Mouse (Mus musculus) hindbrain, embryonic 12.5 days (tissue): ENCODE measurements at regions not wholly inside any gene's neighbourhood (a gene's known extent, or its start where the extent isn't known, plus 50 kb on each side); places are given as distances from the start of the nearest gene placed in this dataset.

Experiments used
- ATAC-seq: fragments of 200-750 bp; cut with Nextera tagmentation; 2 replicates; pipeline ENCODE4 v1.8.0; 2017; ENCODE audit warnings: moderate TSS enrichment; ENCODE audit not compliant: low FRiP score
- H3K27ac ChIP-seq: fragments of 300-500 bp; sonication (generic); 2 replicates; pipeline ENCODE4 v1.5.1; 2016; ENCODE audit warnings: mild to moderate bottlenecking
- H3K27me3 ChIP-seq: fragments of 300-500 bp; sonication (generic); 2 replicates; pipeline ENCODE4 v1.6.1; 2016; ENCODE audit warnings: mild to moderate bottlenecking
- H3K36me3 ChIP-seq: fragments of 300-500 bp; sonication (generic); 2 replicates; pipeline ENCODE4 v1.6.1; 2016; ENCODE audit warnings: mild to moderate bottlenecking
- H3K4me1 ChIP-seq: fragments of 300-500 bp; sonication (generic); 2 replicates; pipeline ENCODE4 v1.6.1; 2016
- H3K4me2 ChIP-seq: fragments of 300-500 bp; sonication (generic); replicated peaks from 2 replicates; pipeline ENCODE4 v1.6.1; 2016; ENCODE audit warnings: mild to moderate bottlenecking
- H3K4me3 ChIP-seq: fragments of 300-500 bp; sonication (generic); 2 replicates; pipeline ENCODE4 v1.5.1; 2016; ENCODE audit warnings: mild to moderate bottlenecking
- H3K9ac ChIP-seq: fragments of 300-500 bp; sonication (generic); 2 replicates; pipeline ENCODE4 v1.6.1; 2016; ENCODE audit warnings: mild to moderate bottlenecking, moderate library complexity
- H3K9me3 ChIP-seq: fragments of 300-500 bp; sonication (generic); replicated peaks from 2 replicates; pipeline ENCODE4 v1.6.1; 2016; ENCODE audit warnings: mild to moderate bottlenecking
- WGBS: fragments of 180-500 bp; shearing (Covaris S2); methylation state at CpG from one replicate; pipeline ENCODE4 v1.1.7; 2016; 5-methylcytosine and 5-hydroxymethylcytosine counted together

GRCm38 (mm10) chr17:4765723-4766122 lies 228.4 kb upstream of the Arid1b start:
- WGBS, result 70% methylated on average over 5 of the region's 5 CpGs
- Histone ChIP-seq H3K27me3 (no peaks in the 10 kb centered on the region), H3K4me2 (no peak overlapping the region), H3K36me3 (no peaks in the 10 kb centered on the region), H3K9me3 (no peaks in the 10 kb centered on the region), H3K27ac (no peak overlapping the region), H3K4me1 (no peaks in the 10 kb centered on the region), H3K4me3 (no peak overlapping the region), H3K9ac (no peak overlapping the region)
- ATAC-seq, result no peak

DNA sequence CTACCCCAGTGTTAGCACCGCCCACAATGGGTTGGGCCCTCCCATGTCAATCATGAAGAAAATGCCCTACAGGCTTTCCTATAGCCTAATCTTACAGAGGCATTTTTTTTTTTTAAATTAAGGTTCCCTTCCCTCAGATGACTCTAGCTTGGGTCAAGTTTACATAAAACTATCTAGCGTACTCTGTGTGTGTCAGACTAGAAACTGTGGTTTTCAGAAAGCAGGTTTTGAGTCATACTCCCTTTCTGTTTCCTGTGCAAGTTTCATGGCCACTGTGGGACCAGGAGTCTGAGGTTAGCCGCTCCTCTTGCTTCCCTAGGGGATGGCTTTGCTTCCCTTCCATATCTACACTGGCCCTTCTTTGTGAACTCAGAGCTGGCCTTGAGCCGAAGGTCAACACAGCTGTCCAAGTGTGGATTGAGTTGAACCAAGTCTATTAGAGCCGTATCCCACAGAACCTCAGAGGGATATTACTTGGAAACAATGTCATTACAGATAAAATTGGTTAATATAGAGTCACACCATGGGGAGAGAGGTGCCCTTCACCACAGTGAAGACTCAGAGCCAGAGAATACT lies 226.1 kb upstream of the Arid1b start:
- Histone ChIP-seq H3K27me3 (no peaks in the 10 kb centered on the region), H3K4me1 (no peaks in the 10 kb centered on the region), H3K9me3 (no peaks in the 10 kb centered on the region), H3K4me3 (no peak overlapping the region), H3K27ac (no peak overlapping the region), H3K36me3 (no peaks in the 10 kb centered on the region), H3K4me2 (no peak overlapping the region), H3K9ac (no peak overlapping the region)
- no peak for ATAC-seq
- 89% methylated on average over 5 of the region's 5 CpGs for whole genome bisulfite sequencing

- Histone ChIP-seq H3K4me3 (no peak overlapping the region), H3K9ac (no peak overlapping the region), H3K36me3 (no peaks in the 10 kb centered on the region), H3K27ac (no peak overlapping the region), H3K4me2 (no peak overlapping the region), H3K4me1 (no peaks in the 10 kb centered on the region), H3K9me3 (no peaks in the 10 kb centered on the region), H3K27me3 (no peaks in the 10 kb centered on the region)
- 65% methylated on average over 4 of the region's 4 CpGs for WGBS
- ATAC-seq, result no peak
These were observed 224.8 kb upstream of the Arid1b start for GRCm38 (mm10) chr17:4769284-4769683.

DNA sequence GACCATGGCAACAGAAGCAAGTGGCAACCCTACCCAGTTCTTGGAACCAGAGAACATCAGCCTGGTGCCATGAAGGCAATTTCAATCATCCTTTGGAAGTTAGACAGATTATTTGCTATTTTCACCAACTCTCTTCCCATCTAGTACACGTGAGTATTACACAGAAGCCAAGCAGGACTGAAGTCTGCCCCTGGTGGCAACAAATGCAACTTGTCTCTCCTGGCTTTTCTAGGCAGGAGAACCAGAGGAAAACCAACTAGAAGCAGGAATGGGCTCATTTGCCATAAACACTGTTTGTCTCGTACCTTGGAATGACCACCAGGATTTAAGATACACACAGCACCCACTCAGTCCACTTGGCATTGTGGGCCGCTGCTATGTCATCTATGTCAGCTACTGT lies 224.1 kb upstream of the Arid1b start:
- Histone ChIP-seq H3K4me1 (no peaks in the 10 kb centered on the region), H3K9me3 (no peaks in the 10 kb centered on the region), H3K27me3 (no peaks in the 10 kb centered on the region), H3K4me3 (no peak overlapping the region), H3K4me2 (no peak overlapping the region), H3K27ac (no peak overlapping the region), H3K9ac (no peak overlapping the region), H3K36me3 (no peaks in the 10 kb centered on the region)
- ATAC-seq, result no peak
- 84% methylated on average over 3 of the region's 3 CpGs for WGBS

- H3K27me3 ChIP-seq, result no peaks in the 10 kb centered on the region
- no peaks in the 10 kb centered on the region for H3K36me3 ChIP-seq
- ATAC-seq, result peak; percentile 74
- 2% methylated on average over 14 of the region's 14 CpGs for WGBS
- no peak overlapping the region for H3K4me3 ChIP-seq
- no peaks in the 10 kb centered on the region for H3K4me1 ChIP-seq
- no peak overlapping the region for H3K9ac ChIP-seq
- no peak overlapping the region for H3K4me2 ChIP-seq
- no peak overlapping the region for H3K27ac ChIP-seq
- no peaks in the 10 kb centered on the region for H3K9me3 ChIP-seq
These were observed 216.0 kb upstream of the Arid1b start for GRCm38 (mm10) chr17:4778161-4778560.

DNA sequence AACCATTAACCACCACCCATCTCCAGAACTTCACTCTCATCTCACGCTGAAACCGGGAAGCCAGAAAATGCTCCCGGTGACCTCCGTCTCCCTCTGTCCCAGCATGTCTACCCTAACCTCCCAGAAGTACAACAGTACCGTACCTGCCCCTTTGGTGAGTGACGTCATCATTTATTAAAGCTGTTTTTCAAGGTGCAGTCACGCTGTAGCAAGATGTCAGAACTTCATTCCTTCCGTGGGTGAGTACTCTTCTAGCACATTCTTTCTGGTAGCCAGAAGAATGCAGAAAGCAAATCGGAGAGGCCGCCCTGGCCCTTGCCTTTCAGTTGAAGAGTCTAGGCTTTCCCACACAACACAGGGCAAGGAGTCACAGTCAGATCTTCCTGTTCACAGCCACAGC lies 215.1 kb upstream of the Arid1b start:
- Histone ChIP-seq H3K27ac (no peak overlapping the region), H3K36me3 (no peaks in the 10 kb centered on the region), H3K4me1 (no peaks in the 10 kb centered on the region), H3K27me3 (no peaks in the 10 kb centered on the region), H3K9ac (no peak overlapping the region), H3K4me2 (no peak overlapping the region), H3K9me3 (no peaks in the 10 kb centered on the region), H3K4me3 (no peak overlapping the region)
- 90% methylated on average over 10 of the region's 10 CpGs for WGBS
- 0 out of 2 replicates have a peak, but pooled peaks have one; percentile 32 for ATAC-seq

DNA sequence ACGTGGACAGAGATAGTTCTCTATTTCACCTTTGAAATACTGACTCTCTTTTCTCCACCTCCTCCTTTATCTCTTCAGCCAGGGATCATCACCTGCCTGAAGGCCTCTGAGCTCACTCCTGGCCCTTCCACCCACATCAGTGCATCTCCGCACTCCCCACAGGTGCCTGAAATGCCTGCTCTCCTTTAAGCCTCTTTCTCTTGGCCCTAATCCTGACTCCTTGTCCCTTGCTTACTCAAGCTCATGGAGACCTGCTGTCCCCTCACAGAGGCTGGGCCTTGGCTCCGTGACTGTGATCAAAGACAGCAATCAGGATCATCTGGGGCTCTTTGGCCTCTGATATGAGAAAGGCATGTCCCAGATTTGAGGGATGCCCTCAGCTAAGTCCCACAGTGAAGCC lies 212.5 kb upstream of the Arid1b start:
- H3K4me3 ChIP-seq, result no peak overlapping the region
- H3K9me3 ChIP-seq, result no peaks in the 10 kb centered on the region
- H3K27me3 ChIP-seq, result no peaks in the 10 kb centered on the region
- 83% methylated on average over 3 of the region's 3 CpGs for WGBS
- no peaks in the 10 kb centered on the region for H3K36me3 ChIP-seq
- H3K4me1 ChIP-seq, result peaks cover 3% of the 10 kb centered on the region; the same call in 1 of the 2 replicates
- no peak for ATAC-seq
- H3K27ac ChIP-seq, result no peak overlapping the region
- no peak overlapping the region for H3K4me2 ChIP-seq
- no peak overlapping the region for H3K9ac ChIP-seq

GRCm38 (mm10) chr17:4784296-4784695 lies 209.8 kb upstream of the Arid1b start:
- no peak for ATAC-seq

DNA sequence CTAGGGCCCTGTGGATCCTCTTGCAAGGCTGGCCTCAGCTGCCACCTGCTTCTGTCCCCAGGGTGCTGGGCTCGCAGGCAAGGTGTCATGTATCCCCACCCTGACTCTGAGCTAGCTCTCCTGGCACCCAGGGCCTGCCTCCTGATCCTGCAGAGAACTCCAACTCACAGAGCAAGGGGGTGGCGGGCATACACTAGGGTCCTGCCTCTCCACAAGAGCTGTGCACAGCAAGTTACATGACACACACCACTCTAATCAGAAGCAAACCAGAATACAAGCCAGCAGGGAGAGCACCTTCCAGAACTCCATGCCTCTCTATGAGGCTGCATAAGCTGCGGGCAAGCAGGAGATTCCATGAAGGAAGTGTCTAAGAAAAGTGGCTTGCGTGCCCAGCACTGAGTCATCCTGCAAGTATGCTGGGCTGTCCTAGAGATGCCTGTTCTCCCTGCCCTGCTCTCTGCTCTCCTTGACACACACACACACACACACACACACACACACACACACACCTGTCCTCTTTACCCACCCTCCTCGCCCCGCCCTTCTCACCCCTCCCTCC lies 208.8 kb upstream of the Arid1b start:
- H3K4me3 ChIP-seq, result no peak overlapping the region
- H3K4me2 ChIP-seq, result no peak overlapping the region
- WGBS, result 77% methylated on average over 4 of the region's 6 CpGs
- no peak for ATAC-seq
- H3K9me3 ChIP-seq, result no peaks in the 10 kb centered on the region
- H3K27me3 ChIP-seq, result no peaks in the 10 kb centered on the region
- no peak overlapping the region for H3K9ac ChIP-seq
- peaks cover 3% of the 10 kb centered on the region; the same call in 1 of the 2 replicates for H3K4me1 ChIP-seq
- H3K27ac ChIP-seq, result no peak overlapping the region
- H3K36me3 ChIP-seq, result no peaks in the 10 kb centered on the region

More at GRCm38 (mm10) chr17:4784296-4784695, 209.8 kb upstream of the Arid1b start:
- Histone ChIP-seq H3K4me2 (no peak overlapping the region), H3K36me3 (no peaks in the 10 kb centered on the region), H3K9ac (no peak overlapping the region), H3K27me3 (no peaks in the 10 kb centered on the region), H3K9me3 (no peaks in the 10 kb centered on the region), H3K4me3 (no peak overlapping the region), H3K27ac (no peak overlapping the region), H3K4me1 (peaks cover 3% of the 10 kb centered on the region; the same call in 1 of the 2 replicates)
- WGBS, result 81% methylated on average over 5 of the region's 5 CpGs

DNA sequence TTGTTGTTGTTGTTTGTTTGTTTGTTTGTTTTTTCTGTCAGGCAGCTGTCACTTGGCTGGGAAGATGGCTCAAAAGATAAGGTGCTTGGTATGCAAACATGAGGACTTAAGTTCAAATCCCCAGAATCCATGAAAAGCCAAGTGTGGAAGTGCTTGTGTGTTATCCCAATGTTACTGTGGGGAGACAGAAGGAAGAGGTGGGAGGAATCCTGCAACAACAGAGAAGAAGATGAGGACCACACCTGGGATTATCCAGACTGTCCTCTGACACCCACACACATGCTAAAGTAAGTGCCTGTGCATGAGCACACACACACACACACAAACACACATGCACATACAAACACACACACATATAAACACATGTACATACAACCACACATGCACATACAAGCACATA lies 207.6 kb upstream of the Arid1b start:
- Histone ChIP-seq H3K4me2 (no peak overlapping the region), H3K27me3 (no peaks in the 10 kb centered on the region), H3K36me3 (no peaks in the 10 kb centered on the region), H3K4me1 (peaks cover 3% of the 10 kb centered on the region; the same call in 1 of the 2 replicates), H3K9me3 (no peaks in the 10 kb centered on the region), H3K9ac (no peak overlapping the region), H3K4me3 (no peak overlapping the region), H3K27ac (no peak overlapping the region)
- no peak for ATAC-seq

GRCm38 (mm10) chr17:4791873-4792272 lies 202.3 kb upstream of the Arid1b start:
- Histone ChIP-seq H3K4me2 (no peak overlapping the region), H3K4me3 (no peak overlapping the region), H3K9me3 (no peaks in the 10 kb centered on the region), H3K36me3 (no peaks in the 10 kb centered on the region), H3K27ac (no peak overlapping the region), H3K9ac (no peak overlapping the region), H3K4me1 (no peaks in the 10 kb centered on the region), H3K27me3 (no peaks in the 10 kb centered on the region)
- no peak for ATAC-seq
- 90% methylated on average over 10 of the region's 10 CpGs for WGBS

- Histone ChIP-seq H3K4me3 (no peak overlapping the region), H3K4me2 (no peak overlapping the region), H3K27me3 (no peaks in the 10 kb centered on the region), H3K9me3 (no peaks in the 10 kb centered on the region), H3K4me1 (no peaks in the 10 kb centered on the region), H3K27ac (no peak overlapping the region), H3K36me3 (no peaks in the 10 kb centered on the region), H3K9ac (no peak overlapping the region)
- 76% methylated on average over 3 of the region's 3 CpGs for WGBS
- no peak for ATAC-seq
These were observed 197.9 kb upstream of the Arid1b start for GRCm38 (mm10) chr17:4796241-4796640.

DNA sequence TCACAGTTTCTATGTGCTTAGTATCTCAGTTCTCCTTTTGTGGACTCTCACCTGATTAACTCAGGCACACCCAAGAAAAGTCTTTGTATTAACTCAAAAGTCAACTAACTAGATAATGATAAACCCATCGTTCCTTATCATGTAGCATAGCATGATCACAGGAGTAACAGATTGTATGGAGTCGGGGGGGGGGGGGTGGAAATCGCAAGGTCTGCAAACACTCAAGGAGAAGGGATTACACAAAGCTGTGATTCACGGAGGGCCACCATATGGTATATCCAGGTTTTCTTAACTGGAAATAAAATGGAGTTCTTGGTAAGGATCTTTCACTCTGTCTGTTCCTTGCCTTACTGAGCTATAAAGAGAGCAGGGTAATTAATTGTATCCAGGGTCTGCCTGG lies 190.1 kb upstream of the Arid1b start:
- no peaks in the 10 kb centered on the region for H3K36me3 ChIP-seq
- no peaks in the 10 kb centered on the region for H3K27me3 ChIP-seq
- no peak for ATAC-seq
- WGBS, result 85% methylated on average over 4 of the region's 4 CpGs
- no peak overlapping the region for H3K9ac ChIP-seq
- no peak overlapping the region for H3K27ac ChIP-seq
- H3K9me3 ChIP-seq, result no peaks in the 10 kb centered on the region
- no peak overlapping the region for H3K4me2 ChIP-seq
- H3K4me3 ChIP-seq, result no peak overlapping the region
- H3K4me1 ChIP-seq, result no peaks in the 10 kb centered on the region
